Mouse (Mus musculus) E14TG2a.4 (cell line): ENCODE results near the gene Pxn.
A peak's percentile ranks its signal among the peaks of the same experiment; 100 is the strongest.
"Not testable (repeated sequence)": the region's sequence is repeated elsewhere in the genome, so short reads cannot be mapped to it uniquely, and the experiment has no call there.

ENCODE experiments used
- H3K27me3 ChIP-seq: 2 replicates; pipeline ENCODE4 v1.6.1; 2014; ENCODE audit warnings: low read length, control low read depth; ENCODE audit not compliant: insufficient read depth
- H3K36me3 ChIP-seq: 2 replicates; pipeline ENCODE4 v1.6.1; 2014; ENCODE audit warnings: low read length, control low read depth; ENCODE audit not compliant: insufficient read depth
- H3K4me1 ChIP-seq: replicated peaks from 2 replicates; pipeline ENCODE4 v1.6.1; 2014; ENCODE audit warnings: low read depth, low read length, control low read depth
- H3K4me3 ChIP-seq: replicated peaks from 2 replicates; pipeline ENCODE4 v1.5.1; 2014; ENCODE audit warnings: mild to moderate bottlenecking, low read length
- H3K9me3 ChIP-seq: 2 replicates; pipeline ENCODE4 v1.6.1; 2014; ENCODE audit warnings: low read length, control low read depth
- CTCF ChIP-seq: conservative IDR thresholded peaks from 2 replicates; pipeline ENCODE4 v1.5.1; 2014; ENCODE audit warnings: low read length
- NANOG ChIP-seq: IDR thresholded peaks from 2 replicates; pipeline ENCODE4 v1.6.1; 2014; ENCODE audit warnings: borderline replicate concordance, low read length, mixed read lengths
- POU5F1 ChIP-seq: IDR thresholded peaks from 2 replicates; pipeline ENCODE4 v1.6.1; 2014; ENCODE audit warnings: low read length, borderline replicate concordance

The Pxn gene

GRCm38 (mm10) chr5:115491771-115492322 lies 14.6 kb upstream of the Pxn start:
- no peaks in the 10 kb centered on the region for H3K9me3 ChIP-seq
- H3K27me3 ChIP-seq: peaks cover 2% of the 10 kb centered on the region
- H3K36me3 ChIP-seq: no peaks in the 10 kb centered on the region
- TF ChIP-seq NANOG (no peak), CTCF (no peak), POU5F1 (no peak)
- peaks cover 64% of the 10 kb centered on the region for H3K4me1 ChIP-seq
- peak overlapping the region; percentile 75 for H3K4me3 ChIP-seq

GRCm38 (mm10) chr5:115492711-115493335 lies 13.7 kb upstream of the Pxn start:
- Histone ChIP-seq H3K36me3 (no peaks in the 10 kb centered on the region), H3K27me3 (peaks cover 2% of the 10 kb centered on the region), H3K9me3 (no peaks in the 10 kb centered on the region), H3K4me1 (peaks cover 65% of the 10 kb centered on the region), H3K4me3 (no peak overlapping the region)
- no peak for TF ChIP-seq NANOG
- no peak for TF ChIP-seq POU5F1
- no peak for TF ChIP-seq CTCF

GRCm38 (mm10) chr5:115493441-115493840 lies 13.0 kb upstream of the Pxn start:
- no peak overlapping the region for H3K4me3 ChIP-seq
- H3K4me1 ChIP-seq: peaks cover 67% of the 10 kb centered on the region
- H3K36me3 ChIP-seq: no peaks in the 10 kb centered on the region
- no peak for TF ChIP-seq CTCF
- TF ChIP-seq POU5F1: no peak
- TF ChIP-seq NANOG: no peak
- no peaks in the 10 kb centered on the region for H3K9me3 ChIP-seq
- peaks cover under 1% of the 10 kb centered on the region for H3K27me3 ChIP-seq

- H3K4me1 ChIP-seq: peaks cover 73% of the 10 kb centered on the region
- not testable (repeated sequence) for H3K27me3 ChIP-seq, H3K9me3 ChIP-seq, H3K36me3 ChIP-seq, H3K4me3 ChIP-seq
These were observed 10.9 kb upstream of the Pxn start for GRCm38 (mm10) chr5:115495618-115496017.

- no peaks in the 10 kb centered on the region for H3K9me3 ChIP-seq
- no peaks in the 10 kb centered on the region for H3K27me3 ChIP-seq
- H3K4me1 ChIP-seq: peaks cover 63% of the 10 kb centered on the region
- TF ChIP-seq NANOG (no peak), POU5F1 (no peak), CTCF (no peak)
- H3K4me3 ChIP-seq: no peak overlapping the region
- H3K36me3 ChIP-seq: no peaks in the 10 kb centered on the region
These were observed 9.4 kb upstream of the Pxn start for GRCm38 (mm10) chr5:115497033-115497432.

- Histone ChIP-seq H3K27me3 (no peaks in the 10 kb centered on the region), H3K4me3 (peak overlapping the region; percentile 37; the same call in 1 of the 2 replicates), H3K9me3 (no peaks in the 10 kb centered on the region), H3K36me3 (no peaks in the 10 kb centered on the region), H3K4me1 (peaks cover 60% of the 10 kb centered on the region)
- no peak for TF ChIP-seq CTCF
- TF ChIP-seq NANOG: no peak
- TF ChIP-seq POU5F1: no peak
These were observed 7.9 kb upstream of the Pxn start for GRCm38 (mm10) chr5:115498307-115499240.

GRCm38 (mm10) chr5:115500383-115500935 lies 6.0 kb upstream of the Pxn start:
- no peaks in the 10 kb centered on the region for H3K9me3 ChIP-seq
- TF ChIP-seq NANOG (no peak), POU5F1 (no peak), CTCF (no peak)
- H3K27me3 ChIP-seq: no peaks in the 10 kb centered on the region; the same call in 1 of the 2 replicates
- no peaks in the 10 kb centered on the region for H3K36me3 ChIP-seq
- H3K4me3 ChIP-seq: 0 out of 2 replicates have a peak overlapping the region, but pooled peaks have one; percentile 7
- H3K4me1 ChIP-seq: peaks cover 50% of the 10 kb centered on the region

- no peak for TF ChIP-seq POU5F1
- TF ChIP-seq NANOG: no peak
- TF ChIP-seq CTCF: no peak
- Histone ChIP-seq H3K4me3 (no peak overlapping the region), H3K4me1 (peaks cover 46% of the 10 kb centered on the region)
These were observed 3.4 kb upstream of the Pxn start for GRCm38 (mm10) chr5:115503035-115503434.

GRCm38 (mm10) chr5:115505617-115506016 lies 859 bp upstream of the Pxn start:
- H3K4me3 ChIP-seq, H3K9me3 ChIP-seq, H3K36me3 ChIP-seq: not testable (repeated sequence)
- Histone ChIP-seq H3K4me1 (peaks cover 52% of the 10 kb centered on the region), H3K27me3 (peaks cover 16% of the 10 kb centered on the region)

More at GRCm38 (mm10) chr5:115503035-115503434, 3.4 kb upstream of the Pxn start:
- no peaks in the 10 kb centered on the region for H3K36me3 ChIP-seq
- H3K9me3 ChIP-seq: no peaks in the 10 kb centered on the region
- peaks cover 11% of the 10 kb centered on the region for H3K27me3 ChIP-seq
